Mouse (Mus musculus) erythroblast, adult 5-6 weeks (primary cell): ENCODE data around the gene Phkb. TPM values are rescaled to one million over a fixed set of nuclear protein-coding genes. Genes with fewer than 3 reads are reported as not detected.

Experiments
- ATAC-seq: replicated peaks from 2 replicates; pipeline ENCODE4 v1.8.0; 2016; ENCODE audit warnings: moderate number of reproducible peaks, mild to moderate bottlenecking, moderate TSS enrichment, inconsistent platforms; ENCODE audit not compliant: poor library complexity, low FRiP score, severe bottlenecking
- total RNA-seq, 2 experiments: library from RNA; stranded (forward) in 1 of 2; stranded (reverse) in 1 of 2; fragments of 150-400 nt in 1 of 2; fragments of 200-764, 138-1000 nt in 1 of 2; gene quantifications; 2 replicates each; pipeline versions ENCODE4 v1.2.3 to v1.2.4; 2015 to 2017; ENCODE audit warnings: low replicate concordance in 2 of 2

The Phkb gene
- total RNA-seq, 2 experiments from 2014 or later = 9.7 to 11.7 TPM

DNA sequence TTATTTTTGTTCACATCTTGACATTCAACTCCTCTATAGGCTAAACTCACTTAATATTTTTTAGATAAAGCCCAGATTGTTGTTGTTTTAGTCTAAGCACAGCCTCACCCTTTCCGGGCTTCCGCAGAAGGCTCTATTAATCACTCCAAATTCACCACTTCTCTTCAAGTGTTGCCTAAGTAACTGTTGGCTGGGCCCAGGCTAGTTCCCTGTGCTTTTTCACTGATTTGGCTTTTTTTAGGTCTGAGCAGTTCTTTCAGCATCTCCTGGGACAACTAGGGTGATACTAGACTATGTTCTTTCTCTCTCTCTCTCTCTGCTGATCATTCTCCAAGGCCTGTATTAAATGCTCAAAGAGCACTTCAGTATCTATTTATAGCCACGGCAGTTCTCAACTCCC lies 85.3 kb downstream of the Phkb start:
- ATAC-seq = no peak

DNA sequence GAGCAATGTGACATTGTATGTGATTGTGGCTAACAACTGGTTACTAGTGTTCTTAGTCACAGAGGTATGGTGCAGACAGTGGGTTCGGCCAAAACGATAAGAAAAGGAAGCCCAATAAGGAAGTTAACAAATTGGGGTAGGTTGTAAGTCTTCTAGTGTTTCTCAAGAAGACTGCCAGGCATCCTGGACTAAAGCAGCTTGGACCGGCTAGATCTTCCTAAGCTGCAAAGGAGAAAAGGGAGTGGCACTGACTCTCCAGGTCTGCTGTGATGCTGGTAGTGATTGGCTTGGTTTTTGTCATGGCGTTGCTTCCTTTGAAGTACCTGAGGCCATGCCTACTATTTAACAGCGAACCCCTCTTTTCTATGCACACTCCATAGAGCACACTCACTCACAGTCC lies 95.4 kb downstream of the Phkb start:
- no peak for ATAC-seq

DNA sequence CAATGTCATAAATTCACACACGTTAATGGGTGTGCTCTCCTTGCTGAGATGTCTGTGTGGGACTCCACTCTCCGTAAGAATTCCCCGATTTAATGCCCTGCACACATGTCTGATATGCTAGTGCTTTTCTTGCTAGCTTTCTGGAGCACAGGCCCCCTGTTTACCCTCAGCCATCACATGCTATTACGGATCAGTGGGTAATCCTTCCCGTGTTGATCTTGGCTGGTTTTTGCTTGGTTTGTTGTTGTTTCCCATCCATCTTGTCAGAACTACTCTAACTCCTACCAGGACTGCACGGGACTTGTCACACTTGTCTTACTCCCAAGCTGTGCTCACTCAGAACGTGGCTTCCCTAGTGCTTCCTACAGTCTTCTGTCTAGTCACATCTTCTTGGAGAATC lies 96.6 kb downstream of the Phkb start:
- ATAC-seq = no peak

DNA sequence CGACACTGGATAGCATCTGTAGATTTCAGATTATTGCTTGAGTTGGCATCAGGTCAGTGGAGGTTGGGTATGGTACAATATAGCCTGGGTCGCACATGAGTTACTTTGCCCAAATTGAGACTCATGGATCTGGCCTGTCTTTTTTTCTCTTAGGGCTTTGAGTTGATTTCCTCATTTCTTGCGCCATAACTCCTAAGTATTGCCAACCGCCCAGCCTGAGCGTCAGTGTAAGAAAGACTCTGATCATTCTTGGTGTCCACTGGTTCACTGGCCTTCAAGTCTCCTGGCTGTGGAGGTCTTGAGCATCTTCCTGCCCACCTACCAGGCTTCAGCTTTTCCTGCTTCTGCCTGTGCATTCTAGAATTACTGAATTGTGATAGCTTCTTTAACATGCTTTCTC lies 104.1 kb downstream of the Phkb start:
- ATAC-seq = no peak

DNA sequence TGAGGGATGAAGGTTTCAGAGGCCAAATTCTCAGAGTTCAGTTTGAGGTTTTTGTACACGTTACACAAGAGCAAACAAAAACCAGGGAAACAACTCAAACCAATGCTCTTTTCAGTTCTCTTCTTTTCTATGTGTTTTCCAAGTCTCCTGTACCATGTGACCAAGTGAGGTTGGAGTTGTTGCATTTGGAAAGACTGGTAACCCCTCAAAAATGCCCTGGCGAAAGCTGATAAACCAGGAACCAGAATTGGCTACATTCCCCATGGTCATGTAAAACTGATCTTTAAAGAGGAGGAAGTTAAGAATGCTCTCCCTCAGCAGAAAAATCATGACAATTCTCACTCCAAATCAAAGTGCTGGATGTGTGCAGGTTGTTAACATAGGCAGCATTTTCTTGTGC lies 117.6 kb downstream of the Phkb start:
- ATAC-seq = no peak

DNA sequence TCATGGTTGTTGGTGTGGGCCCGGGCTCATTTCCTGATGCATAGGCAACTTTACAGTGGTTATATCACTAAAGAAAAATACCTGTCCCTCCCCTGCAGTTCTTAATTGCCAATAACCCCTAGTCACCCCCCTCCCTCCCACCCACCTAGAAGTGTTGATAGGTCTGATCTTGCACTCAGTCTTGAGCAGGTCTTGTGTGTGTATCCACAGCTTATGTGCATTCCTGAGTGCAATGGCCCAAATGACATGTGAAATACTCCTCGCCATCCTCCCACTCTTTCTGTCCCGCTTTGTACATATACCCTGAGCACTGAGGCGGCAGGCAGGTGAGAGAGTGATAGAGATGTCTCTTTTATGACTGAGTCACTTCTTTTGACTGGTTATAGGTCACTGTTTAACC lies 119.1 kb downstream of the Phkb start:
- ATAC-seq = no peak

DNA sequence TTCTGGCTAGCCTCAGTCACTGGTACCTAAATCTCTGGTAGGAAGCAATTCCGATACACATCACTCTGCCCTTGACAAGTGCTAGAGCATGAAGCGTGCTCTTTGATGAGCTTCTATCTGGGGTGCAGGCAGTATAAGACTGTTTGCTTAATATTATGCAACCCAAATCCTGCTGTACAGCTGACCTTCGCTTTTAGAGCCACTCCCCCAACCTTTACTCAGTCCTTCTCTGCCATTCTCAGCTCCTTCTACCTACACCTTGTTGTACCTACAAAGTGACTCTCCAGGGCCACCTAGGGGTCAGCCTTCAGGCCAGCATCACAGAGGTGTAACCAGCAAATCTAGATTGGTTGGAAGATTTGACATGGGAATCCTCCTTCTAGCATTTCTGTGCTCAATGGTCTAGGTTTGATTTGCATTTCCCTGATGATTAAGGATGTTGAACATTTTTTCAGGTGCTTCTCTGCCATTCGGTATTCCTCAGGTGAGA lies 136.9 kb downstream of the Phkb start:
- ATAC-seq = no peak

DNA sequence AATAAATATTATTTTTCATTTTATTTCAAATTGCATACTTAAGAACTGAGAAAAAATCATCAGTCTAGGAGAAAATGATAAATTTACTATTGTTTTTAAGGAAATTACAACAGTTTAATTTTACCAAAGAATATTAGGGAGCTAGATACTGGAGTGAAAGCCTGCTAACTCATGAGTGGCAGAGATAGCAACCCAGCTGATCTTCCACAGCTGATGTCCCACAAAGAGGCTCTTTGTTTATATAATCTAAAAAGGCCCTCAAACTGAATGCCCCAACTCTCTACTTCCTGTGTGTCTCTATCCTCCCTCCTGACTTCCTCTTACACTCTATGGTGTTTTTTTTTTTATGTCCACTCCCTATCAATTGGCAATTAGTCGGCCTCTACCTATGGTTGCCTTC lies 152.2 kb downstream of the Phkb start:
- no peak for ATAC-seq

DNA sequence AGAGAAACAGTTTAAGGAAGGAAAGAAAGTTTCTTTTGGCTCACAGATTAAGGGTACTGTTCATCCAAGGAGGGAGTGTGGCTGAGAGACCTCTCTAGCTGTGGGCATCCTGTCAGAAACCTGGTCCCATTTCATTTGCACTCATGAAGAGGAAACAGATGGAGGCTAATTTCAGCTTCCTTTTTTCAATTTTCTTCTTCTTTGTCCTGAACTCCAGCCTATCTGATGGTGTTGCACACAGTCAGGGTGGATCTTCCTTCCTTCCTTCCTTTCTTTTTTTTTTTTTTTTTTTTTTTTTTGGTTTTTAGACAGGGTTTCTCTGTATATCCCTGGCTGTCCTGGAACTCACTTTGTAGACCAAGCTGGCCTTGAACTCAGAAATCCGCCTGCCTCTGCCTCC lies 152.9 kb downstream of the Phkb start:
- ATAC-seq = no peak

DNA sequence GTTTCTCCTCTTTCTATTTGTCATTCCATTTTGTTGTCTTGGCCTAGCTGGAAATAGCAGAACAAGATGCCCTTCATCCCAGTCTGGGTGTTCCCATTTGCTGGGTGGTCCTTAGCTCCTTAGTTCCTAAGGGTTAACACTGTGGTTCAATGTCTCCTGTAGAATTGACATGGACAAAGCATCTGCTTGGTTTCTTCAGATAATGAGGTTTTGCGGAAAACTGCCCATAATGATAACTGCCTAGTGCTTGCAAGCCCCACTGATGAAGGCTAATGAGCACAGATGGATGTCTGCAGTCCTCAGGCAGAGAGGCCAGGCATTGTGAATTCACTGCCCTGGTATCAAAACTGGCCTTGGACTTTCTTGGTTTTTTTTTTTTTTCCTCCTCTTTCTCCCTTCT lies 155.2 kb downstream of the Phkb start:
- no peak for ATAC-seq

DNA sequence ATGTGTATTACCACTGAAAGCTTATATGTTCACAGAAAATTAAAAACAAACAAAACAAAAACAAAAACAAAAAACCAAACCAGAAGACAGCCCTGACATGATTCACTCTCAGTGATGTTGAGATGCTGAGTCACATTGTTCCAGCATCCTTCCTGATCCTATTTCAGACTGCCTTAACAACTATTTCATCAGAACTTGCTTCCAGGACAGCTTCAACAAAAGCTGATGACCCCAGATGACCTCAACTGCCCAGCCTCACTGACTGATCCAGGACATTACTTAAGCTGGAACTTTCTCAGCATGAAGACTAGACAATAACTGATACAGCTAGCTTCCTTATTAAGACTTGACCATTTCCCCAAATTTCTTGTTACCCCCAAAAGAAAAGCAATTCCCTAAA lies 165.7 kb downstream of the Phkb start:
- ATAC-seq = no peak

DNA sequence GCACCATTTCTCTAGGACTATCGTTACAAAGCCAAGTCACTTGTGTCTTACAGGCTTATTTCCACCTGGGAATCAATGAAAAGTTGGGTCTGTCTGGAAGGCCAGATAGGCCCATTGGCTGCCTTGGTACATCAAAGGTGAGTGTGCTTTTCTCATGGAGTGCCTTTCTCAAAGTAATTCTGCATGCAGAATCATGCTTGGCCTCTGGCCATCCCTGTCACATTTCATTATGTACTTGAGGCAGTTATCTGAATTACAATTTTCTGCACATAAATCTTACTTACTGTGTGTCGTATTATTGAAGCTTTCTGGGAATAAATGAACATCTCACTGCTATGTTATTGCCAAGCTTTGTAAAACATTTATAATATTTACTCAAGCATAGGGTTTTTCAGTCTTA lies 176.0 kb downstream of the Phkb start:
- no peak for ATAC-seq

DNA sequence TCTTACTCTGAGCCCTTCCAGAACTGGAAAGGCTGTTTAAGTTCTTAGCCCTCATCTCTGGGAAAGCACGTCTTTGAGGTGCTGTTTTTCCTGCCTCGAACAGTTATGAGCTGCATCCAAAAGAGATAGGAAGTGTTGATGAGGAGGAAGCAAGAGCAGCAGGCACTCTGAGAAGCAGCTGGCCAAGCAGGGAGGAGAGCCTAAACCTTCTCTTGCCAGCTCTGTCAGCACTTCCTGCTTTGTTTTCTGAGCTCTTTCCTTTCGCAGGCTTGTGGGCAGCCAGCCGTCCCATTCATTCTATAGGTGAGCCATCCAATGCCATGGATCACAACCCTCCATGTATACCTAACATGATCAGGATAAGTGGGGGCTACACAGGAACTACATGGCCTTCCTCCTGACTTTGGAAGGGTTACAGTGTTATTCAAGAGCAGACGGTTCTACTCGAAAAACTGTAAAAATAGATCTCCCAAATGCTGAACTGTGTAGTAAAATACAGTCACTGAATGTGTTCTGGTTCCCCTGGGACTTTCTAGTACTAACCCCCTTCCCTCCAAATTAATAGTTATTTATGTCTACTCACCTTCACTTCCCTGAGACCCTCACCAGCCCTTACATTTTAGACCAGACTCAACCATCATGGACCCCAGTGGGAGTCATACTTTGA lies 188.0 kb downstream of the Phkb start:
- no peak for ATAC-seq

DNA sequence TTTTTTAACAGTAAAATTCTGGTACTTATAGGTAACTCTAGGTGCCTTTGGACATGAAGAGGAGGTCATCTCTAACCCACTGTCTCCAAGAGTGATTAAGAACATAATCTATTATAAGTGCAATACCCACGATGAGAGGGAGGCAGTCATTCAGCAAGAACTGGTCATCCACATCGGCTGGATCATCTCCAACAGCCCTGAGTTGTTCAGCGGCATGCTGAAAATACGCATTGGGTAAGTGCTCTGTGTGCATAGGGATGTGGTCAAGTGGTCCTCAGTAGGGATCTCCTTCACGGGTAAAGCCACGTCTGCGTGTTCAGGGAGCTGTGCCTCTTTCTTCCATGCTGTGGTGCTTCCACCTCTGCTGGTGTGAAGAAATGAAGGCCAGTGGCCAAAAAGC lies 188.7 kb downstream of the Phkb start:
- ATAC-seq = no peak

DNA sequence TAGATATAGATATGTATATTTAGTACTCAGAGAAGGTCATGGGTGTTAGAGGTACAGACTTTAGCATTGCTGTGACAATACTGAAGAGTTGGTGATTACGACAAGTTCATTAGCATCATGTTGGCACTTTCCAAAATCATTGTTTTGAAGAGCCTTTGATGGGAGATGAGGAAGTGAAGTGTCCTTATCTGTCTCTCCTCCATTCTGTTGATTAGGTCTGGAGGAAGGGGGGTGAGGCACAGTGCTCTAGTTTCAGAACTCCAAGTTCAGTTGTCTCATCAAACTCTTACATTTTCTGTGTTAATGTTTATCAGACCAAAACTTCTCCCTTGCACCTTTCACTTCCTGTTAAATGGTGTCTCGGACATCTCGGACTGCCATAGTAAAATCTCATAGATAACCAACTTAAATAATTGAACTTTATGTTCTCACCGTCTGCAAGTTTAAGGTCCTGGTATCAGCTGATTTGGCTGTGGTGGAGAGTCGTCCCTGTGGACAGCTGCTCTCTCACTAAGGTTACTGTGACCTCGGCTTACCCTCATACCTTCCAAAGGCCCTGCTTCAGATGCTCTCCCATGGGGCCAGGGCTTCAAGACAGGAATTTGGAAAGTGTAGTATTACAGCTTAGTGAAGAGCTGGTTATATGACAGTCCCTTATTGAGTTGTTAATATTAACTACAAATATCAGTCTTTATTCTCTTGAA lies 194.1 kb downstream of the Phkb start:
- no peak for ATAC-seq

DNA sequence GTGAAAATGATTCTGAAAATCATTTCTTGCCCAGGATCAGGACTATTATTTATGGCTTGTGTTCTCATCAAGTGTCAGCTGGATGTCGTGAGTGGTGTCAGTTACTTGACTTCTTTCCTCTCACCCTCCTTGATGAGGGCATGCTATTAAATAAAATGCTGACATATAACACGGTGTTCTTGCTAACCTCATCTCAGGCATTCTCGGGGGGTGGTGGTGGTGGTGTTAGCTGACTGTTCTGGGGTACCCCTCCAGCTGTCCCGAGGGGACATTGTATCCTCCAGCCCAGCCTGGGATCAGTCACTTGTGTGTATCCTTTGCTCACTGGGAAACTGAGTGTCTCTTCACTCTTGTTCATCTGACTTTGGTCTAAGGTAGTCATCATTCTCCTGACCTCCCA lies 194.6 kb downstream of the Phkb start:
- no peak for ATAC-seq

DNA sequence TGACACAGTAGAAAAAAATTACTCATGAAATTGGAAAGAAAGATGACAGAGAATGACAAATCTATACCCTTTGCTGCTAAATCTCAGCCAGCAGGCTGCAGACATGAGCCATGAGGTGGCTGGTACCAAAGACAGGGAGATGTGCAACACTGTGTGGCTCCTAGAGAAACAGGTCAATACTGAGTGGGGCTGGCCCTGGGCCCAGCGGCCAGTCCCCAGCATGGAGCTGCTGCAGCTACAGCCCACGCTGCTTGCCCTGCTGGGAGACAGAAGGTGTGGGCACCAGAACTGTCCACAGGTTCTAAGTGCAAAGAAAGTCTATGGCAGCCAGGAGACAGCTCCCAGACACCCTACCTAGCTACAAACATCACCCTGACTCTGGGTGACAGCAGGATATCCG lies 197.7 kb downstream of the Phkb start:
- ATAC-seq = no peak

DNA sequence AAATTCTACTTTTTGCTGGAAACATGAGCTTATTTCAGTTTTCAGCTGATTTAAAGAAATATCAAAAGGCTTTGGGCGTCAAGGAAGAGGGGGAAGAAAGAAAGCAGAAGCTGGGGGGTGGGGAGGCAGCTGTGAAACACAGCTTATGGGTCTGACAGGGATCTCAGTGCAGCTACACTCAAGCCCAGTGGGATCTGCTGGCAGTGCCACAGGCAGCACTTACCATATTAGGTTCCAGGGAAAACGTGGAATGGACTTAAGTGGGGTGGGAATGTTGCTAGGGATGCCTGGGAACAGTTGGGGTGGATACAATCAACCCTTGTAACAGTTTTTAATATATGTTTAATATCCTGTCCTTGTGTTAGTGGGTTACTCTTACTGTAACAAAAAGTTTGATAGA lies 201.3 kb downstream of the Phkb start:
- no peak for ATAC-seq

DNA sequence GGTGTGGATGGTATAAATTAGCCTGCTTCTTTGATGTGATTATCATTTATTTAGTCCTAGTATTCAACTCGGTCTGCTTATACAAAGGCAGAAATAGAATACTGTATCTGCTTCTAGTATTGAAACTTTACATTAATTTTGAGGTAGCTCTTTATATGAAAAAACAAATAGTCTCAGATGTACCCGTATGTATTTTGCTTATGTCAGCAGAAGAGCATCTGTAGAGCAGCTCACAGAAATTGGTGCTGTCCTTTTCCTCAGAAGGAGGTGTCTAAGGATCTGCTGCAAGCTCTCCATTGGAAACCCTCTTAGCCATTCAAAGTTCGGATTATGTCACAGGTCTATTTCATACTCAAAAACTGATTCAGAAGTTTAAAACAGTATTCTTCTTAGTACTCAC lies 210.1 kb downstream of the Phkb start:
- no peak for ATAC-seq

DNA sequence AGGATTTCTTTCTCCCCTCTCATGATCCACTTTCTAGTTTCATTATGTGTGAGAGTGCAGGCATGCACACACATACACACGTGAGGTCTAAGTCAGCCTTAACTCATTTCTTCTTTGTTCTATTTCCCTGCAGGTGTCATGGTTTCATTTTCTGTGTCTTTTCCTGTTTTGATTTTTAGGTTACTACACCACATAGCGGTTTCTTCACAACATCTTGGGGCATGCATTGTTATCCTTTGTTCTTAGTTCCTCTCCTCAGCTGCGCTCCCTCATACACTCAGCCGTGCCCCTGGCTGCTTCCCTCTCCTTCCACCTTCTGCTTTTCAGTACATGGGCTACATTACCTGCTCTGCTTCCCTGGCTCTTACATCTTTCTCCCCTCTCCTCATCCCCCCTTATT lies 211.2 kb downstream of the Phkb start:
- ATAC-seq = no peak

DNA sequence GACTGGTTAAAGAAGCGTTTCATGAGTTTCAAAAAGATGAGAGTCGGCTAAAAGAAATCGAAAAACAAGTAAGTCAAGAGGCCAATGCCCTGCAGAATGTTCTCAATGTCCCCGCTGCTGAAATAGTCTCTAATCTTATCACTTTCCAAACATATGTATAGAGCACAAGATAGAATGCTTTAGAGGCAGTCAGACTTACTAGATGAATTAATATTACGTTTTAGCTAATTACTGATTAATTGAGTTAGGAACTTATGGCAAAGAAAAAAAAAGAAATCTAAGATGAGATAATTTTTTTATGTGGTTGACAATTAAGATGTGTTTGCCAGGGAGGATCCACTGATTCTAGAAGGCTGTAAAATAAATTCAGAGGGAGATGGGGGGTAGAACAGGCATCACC lies 217.9 kb downstream of the Phkb start:
- ATAC-seq = no peak

DNA sequence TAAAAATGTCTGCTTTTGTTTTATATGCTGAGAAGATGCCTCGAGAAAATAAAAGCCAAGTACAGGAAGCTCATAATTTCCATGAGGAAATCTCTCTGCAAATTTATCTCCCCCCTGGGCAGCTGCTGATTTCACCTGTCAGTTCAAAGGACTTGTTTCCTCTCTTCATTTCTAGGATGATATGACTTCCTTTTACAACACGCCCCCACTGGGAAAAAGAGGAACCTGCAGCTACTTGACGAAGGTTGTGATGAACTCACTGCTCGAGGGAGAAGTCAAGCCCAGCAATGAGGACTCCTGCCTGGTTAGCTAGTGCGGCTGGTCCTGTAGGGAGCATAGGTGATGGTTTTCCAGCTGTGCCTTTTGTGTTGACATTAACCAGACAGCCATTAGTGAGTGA lies 218.4 kb downstream of the Phkb start:
- no peak for ATAC-seq
